Mouse (Mus musculus) midbrain, embryonic 15.5 days (tissue): Measurements from ENCODE around the gene Ssty1. TPM values are rescaled to one million over a fixed set of nuclear protein-coding genes. Genes with fewer than 3 reads are reported as not detected.
"Not testable (repeated sequence)": the region's sequence is repeated elsewhere in the genome, so short reads cannot be mapped to it uniquely, and the experiment has no call there.

Experiments used
- ATAC-seq: fragments of 200-750 bp; cut with Nextera tagmentation; replicated peaks from 2 replicates; pipeline ENCODE4 v1.8.0; 2017; ENCODE audit warnings: moderate TSS enrichment
- H3K27ac ChIP-seq: fragments of 300-500 bp; sonication (generic); 2 replicates; pipeline ENCODE4 v1.5.1; 2015; ENCODE audit warnings: mild to moderate bottlenecking, inconsistent platforms
- H3K27me3 ChIP-seq: fragments of 300-500 bp; sonication (generic); replicated peaks from 2 replicates; pipeline ENCODE4 v1.6.1; 2015; ENCODE audit warnings: inconsistent platforms
- H3K36me3 ChIP-seq: fragments of 300-500 bp; sonication (generic); replicated peaks from 2 replicates; pipeline ENCODE4 v1.6.1; 2015; ENCODE audit warnings: inconsistent platforms
- H3K4me1 ChIP-seq: fragments of 300-500 bp; sonication (generic); 2 replicates; pipeline ENCODE4 v1.6.1; 2015; ENCODE audit warnings: inconsistent platforms
- H3K4me2 ChIP-seq: fragments of 300-500 bp; sonication (generic); 2 replicates; pipeline ENCODE4 v1.6.1; 2015; ENCODE audit warnings: inconsistent platforms, mild to moderate bottlenecking, moderate library complexity
- H3K4me3 ChIP-seq: fragments of 300-500 bp; sonication (generic); 2 replicates; pipeline ENCODE4 v1.5.1; 2015; ENCODE audit warnings: mild to moderate bottlenecking, inconsistent platforms
- H3K9ac ChIP-seq: fragments of 300-500 bp; sonication (generic); 2 replicates; pipeline ENCODE4 v1.6.1; 2015; ENCODE audit warnings: mild to moderate bottlenecking, inconsistent platforms
- H3K9me3 ChIP-seq: fragments of 300-500 bp; sonication (generic); 2 replicates; pipeline ENCODE4 v1.6.1; 2016; ENCODE audit warnings: inconsistent platforms
- WGBS: fragments of 180-500 bp; shearing (Covaris S2); methylation state at CpG from one replicate; pipeline ENCODE4 v1.1.7; 2015; ENCODE audit warnings: mixed read lengths; 5-methylcytosine and 5-hydroxymethylcytosine counted together
- polyA plus RNA-seq: library from polyadenylated mRNA; unstranded; fragments of >200 nt; fragmentation: Nextera tagmentation; extraction: Ambion mirVana; gene quantifications from 2 replicates; pipeline ENCODE4 v1.2.1, GENCODE M21; 2015

Ssty1 gene
- not detected in 2 replicates for polyA plus RNA-seq

DNA sequence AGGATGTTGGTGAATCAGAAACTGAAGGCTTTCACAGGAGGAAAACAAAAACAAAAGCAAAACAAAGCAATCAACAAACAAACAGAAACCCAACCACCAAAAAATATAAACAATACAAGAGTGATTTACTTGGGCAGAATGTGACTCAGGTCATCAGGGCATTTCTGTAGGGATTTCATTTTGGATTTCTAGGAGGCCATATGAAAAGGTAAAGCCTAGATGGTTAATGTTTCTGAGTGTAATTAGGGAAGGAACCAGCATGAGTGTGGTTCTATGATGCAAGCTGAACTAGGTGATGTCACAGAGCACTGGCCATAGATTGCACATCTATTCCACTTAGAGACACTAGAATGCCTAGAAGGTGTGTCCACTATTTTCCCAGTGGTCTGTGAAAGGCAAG, at the start of gene Ssty1:
Gene Ssty1, plus strand, starts transcription at position 301 of the 400 bp plus-strand sequence.
- ATAC-seq, H3K27me3 ChIP-seq, H3K27ac ChIP-seq, H3K36me3 ChIP-seq, H3K9ac ChIP-seq, H3K4me2 ChIP-seq, H3K9me3 ChIP-seq, H3K4me1 ChIP-seq, H3K4me3 ChIP-seq: not testable (repeated sequence)

DNA sequence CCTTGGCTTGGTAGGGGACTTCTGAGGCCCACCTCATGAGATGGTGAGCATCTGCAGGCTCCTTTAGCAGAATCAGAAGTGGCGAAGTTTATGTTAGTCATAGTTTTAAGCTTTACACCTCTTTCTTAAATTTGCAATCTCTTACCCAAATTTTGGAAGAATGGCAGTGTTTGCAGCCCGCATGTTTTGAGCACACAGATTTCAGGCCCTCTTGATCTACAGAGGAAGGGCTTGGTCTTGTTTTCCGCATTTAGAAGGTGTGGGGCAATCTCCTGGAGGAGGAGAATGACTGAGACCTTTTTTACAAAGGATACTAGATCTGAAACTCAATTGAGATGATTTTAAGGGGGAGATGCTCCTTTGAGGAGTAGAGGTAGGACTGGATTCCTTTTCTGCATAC, 27.2 kb upstream of the Ssty1 start, which contains the start of gene Gm21764:
Gene Gm21764, minus strand, starts transcription at position 101 of the 400 bp plus-strand sequence.
- H3K9ac ChIP-seq, H3K4me3 ChIP-seq, H3K9me3 ChIP-seq, H3K4me1 ChIP-seq, H3K27me3 ChIP-seq, H3K36me3 ChIP-seq, ATAC-seq, H3K4me2 ChIP-seq, H3K27ac ChIP-seq: not testable (repeated sequence)
- WGBS: no CpG with 5 or more reads among the region's 3 CpGs

Other genes starting within 250 kb of the Ssty1 start
- gene Gm21904, start 242.8 kb upstream of the Ssty1 start, polyA plus RNA-seq: not detected in 2 replicates
- gene Gm20772, start 214.4 kb upstream of the Ssty1 start, polyA plus RNA-seq: not detected in 2 replicates
- not detected in 2 replicates for gene Gm20831, start 214.4 kb upstream of the Ssty1 start, polyA plus RNA-seq
- not detected in 2 replicates for gene Srsy, start 151.8 kb upstream of the Ssty1 start, polyA plus RNA-seq
- gene Gm21764, start 27.3 kb upstream of the Ssty1 start, polyA plus RNA-seq: not detected in 2 replicates